Mouse (Mus musculus): ENCODE measurements around the gene Dcbld2.

Dcbld2 gene

DNA sequence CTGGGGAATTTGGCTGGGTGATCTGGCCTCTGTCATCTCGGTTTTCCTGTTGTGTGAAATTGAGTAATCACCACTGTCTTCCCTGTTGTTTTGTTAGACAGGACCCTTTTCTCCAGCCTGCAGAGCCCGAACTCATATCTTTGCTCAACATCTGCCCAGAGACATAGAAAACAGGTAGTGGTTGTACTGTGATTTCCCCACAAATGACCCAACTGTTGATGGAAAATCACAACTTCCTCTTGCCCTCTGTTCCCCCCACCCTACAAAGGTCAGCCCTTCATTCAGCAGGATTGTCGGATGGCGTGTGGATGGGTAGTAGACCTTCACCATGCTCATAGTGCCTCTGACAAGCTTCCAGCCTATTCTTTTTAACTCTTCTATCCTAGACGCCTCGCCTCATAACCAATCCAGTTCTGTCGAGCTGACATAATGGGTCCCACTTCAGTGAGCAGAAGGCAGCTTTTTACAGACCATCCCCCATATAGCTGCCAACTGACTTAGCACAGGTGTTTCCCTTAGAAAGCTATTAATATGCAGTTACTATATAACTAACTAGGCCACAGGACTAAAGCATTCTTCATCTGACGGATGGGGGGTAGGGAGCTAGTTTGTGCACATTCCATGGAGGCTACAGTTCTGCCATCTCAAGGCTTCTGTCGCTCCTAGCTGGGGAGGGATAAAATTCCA lies 73.1 kb downstream of the Dcbld2 start:
- in situ Hi-C loops (cut with MboI, MseI) = no loop called here

DNA sequence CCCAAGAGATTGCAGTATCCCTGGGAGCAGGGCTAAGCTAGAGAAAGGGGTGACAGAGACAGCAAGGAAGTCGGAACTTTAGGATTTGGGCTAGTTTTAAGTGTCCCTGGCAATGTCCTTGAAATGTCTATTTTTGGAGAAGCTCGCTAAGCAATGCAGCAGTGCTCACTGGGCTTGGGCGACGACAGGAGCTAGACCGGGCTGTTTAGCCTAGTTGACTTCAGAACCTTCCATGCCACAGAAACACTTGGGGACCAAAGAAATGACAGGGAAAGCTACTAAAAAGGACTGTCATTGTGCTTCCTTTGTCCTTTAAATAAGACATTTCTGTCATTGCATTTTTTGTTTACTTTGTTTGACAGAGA lies 73.6 kb downstream of the Dcbld2 start:
- in situ Hi-C loops (cut with MboI, MseI) = no loop called here

DNA sequence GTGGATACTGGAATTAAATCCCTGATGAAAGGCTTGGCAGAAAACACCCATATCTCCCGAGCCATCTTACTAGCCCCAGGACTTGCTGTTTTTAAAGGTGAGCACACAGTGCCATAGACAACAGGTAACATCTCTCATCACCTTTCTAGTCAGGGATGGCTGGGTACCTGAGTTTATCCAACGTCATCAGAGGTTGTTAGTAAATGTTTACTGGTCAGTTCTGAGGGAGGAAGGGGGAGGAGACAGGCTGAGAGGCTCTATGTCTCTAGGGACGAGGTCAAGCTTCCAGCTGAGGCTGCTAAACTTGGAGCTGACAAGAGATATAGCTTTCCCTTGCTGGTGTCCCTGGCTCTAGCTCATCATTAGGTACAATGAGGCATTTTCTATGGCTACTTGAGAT lies 74.1 kb downstream of the Dcbld2 start:
- in situ Hi-C loops (cut with MboI, MseI) = no loop called here

DNA sequence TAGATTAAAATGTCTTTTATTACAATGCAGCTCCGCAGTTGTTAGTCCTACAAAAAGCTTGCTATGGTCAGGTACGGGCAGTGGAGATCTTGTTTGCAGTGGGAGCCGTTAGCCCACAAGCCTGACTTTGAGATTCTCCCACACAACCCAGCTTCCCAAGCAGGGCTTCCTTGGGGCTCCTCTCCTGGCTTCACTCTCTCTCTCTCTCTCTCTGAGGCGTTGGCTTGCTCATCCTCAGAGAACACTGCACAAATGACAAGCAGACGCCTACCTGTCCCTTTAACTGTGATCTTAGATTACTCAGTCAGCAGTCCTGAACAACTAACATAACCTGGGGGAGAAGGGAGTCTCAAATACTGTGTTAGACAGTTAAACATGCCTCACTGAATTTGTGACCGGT lies 79.6 kb downstream of the Dcbld2 start:
- in situ Hi-C loops (cut with MboI, MseI) = no loop called here

DNA sequence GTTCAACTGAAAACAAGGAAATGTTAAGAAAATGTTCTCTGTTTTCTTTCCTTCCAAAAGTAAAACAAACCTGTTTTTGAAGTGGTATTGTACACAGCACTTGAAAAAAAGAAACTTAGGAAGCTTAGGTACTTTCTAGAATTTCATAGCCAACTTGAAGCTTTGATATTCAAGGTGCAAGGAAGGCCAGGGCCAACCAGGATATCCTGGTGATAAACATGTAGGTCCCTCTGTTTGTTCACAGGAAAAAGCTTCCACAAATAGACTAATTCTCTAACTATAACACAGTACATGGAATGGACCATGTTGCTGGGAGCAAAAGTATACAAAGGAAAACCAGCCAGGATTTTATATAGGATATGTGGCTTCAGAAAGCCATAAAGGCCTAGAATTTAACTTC lies 88.5 kb downstream of the Dcbld2 start:
- in situ Hi-C loops (cut with MboI, MseI) = no loop called here

DNA sequence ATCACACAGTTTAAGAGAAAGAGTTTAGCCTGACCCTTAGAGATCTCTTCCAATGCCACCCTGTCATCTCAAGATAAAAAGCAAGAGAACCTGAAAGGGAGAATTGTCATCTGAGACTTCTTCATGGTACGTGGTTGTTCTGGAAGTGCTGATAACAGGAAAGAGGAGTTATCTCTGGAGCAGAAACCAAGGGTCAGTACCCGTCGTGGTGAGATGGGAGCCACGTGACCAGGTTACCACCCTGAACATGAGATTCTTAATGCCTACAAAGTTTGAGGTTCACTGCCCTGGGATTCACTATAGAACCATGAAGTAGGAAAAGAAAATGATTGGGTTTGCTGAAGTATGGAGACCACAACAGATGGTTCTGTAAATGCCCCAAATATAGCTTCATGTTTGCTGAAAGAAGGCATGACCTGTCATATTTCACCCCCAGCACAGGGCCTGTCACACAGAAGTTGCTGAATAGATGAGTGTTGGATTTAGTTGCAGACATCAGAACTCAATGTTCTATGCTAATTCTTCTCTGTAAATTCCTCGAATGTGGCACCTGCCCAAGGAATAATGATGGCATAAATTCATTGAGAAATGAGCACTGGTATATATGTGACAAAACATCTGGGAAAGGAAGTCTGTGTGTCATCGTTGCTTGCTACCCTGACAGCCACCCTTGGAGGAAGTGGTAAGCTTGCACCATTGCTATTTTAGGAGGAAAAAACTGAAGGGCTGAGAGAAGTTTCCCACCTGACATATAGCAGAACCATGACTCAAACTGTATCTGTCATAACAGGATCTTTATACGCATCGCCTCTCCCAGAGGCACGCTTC lies 89.9 kb downstream of the Dcbld2 start:
- in situ Hi-C loops (cut with MboI, MseI) = no loop called here

DNA sequence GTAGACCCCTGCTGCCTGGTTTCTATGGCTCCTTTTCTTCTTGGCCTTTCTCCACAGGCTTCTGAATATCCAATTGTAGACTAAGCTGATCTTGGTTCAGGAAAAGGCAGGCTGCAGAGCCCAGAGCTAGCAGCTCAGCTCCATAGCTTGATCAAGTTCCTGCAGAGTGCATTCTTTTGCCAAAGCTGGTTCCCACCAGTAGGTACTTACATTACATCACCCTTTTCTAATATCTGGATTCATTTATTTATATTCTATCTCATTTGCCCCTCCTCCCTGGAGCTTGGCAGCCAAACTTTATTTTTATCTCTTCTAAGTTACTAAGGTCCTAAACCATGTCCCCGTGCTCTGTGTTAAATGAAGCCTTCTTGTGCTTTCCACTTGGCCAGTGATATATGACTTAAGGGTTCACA lies 90.9 kb downstream of the Dcbld2 start:
- in situ Hi-C loops (cut with MboI, MseI) = no loop called here

DNA sequence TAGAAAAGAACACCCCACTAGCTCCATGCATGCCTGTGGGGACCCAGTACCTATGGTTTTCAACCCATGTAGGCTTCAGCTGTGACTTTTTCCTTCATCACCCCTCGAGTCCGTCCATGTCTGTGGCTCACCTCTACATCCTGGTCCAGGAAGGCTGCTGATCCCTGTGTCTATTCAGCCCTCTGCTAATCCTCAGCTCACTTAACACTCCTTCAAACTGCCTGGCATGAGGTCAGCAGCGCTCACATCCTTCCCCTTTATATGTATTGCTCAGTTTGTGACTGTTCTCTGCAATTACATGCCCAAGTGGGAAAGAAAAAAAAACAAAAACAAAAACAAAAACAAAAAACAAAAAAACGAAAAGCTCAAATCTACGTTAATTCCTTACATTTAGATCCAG lies 91.4 kb downstream of the Dcbld2 start:
- in situ Hi-C loops (cut with MboI, MseI) = no loop called here

DNA sequence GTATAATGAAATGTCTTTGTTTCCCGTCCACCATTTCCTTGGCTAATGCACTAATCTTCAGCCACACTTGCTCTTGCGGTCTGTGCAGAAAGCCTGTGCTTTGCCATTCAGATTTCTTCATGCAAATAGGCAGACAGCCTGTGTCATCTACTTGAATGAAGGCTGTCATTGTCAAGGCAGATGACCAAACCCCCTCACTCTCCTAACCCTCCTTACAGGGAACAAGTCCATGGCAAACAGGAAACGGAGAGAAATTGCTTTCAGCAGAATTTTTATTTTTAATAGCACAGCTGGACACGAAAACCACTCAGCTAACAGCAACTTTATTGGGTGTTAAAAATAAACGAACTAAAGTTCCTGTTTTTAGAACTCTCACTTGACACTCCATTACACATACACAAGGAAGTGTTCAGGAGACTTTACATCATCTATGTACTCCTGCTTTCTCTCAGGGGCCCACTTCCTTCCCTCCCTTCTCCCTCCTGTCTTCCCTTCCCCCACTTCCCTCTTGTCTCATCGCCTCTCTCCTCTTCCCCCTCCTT lies 93.6 kb downstream of the Dcbld2 start:
- in situ Hi-C loops (cut with MboI, MseI) = no loop called here

DNA sequence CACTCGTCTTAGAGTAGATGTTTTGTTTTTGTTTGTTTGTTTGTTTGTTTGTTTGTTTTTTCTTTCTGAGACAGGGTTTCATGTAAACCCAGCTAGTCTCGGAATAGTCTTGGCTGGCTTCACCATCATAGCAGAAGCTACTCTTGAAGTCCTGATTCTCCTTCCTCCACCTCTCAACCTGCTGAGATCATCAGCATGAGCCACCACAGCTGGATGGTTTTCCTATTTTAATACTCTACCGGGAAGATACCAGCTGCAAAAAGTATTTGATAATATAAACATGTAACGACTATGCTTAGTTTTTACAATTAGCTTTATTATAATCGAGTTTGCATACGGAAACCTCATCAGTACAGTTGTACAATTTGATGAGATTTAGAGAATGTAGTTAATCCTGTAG lies 94.3 kb downstream of the Dcbld2 start:
- in situ Hi-C loops (cut with MboI, MseI) = no loop called here

DNA sequence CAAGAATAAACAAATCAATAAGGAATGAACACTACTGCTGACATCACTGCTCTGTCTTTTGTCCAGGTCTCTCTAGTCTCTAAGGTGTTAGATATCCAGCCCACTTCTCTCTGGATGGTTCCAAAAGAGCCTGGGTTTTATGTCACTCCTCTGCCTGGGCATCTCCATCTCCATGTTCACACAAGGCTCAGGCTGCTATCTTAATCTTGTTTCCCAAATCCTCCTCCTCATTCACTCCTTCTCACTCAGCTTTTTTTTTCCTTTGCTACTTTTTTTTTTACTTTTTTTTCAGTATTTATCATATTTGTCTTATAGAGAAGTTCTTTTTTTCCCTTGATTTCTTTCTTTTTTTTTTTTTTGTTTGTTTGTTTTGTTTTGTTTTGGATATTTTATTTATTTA lies 96.7 kb downstream of the Dcbld2 start:
- in situ Hi-C loops (cut with MboI, MseI) = no loop called here

DNA sequence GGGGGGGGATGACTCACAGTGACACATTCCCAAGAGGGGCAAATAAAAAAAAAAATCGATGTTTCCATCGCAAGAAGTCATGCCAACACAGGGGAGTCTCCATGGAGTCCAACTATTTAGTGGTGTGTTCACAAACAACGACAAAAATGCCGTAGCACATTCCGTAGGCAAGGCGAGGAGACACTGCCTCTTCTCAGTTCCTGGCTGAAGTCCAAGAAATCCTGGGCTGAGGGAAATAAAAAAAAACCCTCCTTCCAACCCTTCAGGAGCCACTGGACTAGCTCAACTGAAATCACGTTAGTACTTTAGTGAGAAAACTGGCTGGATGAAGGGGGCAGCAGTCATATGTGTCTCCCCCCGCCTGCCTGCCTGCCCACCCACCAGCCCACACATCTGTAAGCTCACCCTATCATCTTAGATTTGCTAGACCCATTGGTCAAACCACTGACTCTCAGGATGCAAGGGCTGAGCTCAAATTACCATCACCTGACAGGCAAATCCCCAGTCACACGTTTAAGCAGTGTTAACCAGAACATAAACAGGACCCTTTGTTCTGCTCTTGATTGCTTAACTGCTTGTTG lies 104.0 kb downstream of the Dcbld2 start:
- in situ Hi-C loops (cut with MboI, MseI) = loop anchor here in 1 of 2 experiments (5.0 to 10.0 kb wide), 2 partner anchors 50 to 223 kb away; no protein-coding TSS in a partner anchor

DNA sequence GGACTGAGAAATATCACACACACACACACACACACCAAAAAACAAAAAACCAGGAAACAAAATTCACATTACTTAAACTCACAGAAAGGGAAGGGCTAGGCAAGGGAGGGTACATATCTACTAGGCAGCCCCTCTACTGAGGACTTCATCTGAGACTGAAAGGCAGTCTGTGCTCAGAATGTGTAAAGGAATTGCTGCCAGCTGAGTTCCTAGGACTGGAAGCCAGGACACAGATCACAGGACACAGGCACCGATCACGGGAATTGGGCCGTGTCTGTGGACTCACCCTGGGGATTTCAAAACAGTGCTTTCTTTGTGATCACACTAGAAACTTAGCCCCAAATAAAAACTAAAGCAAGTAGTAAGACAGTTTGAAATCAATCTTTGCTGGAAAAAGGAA lies 104.6 kb downstream of the Dcbld2 start:
- in situ Hi-C loops (cut with MboI, MseI) = loop anchor here in 1 of 2 experiments (5.0 to 10.0 kb wide), 2 partner anchors 51 to 222 kb away; no protein-coding TSS in a partner anchor

DNA sequence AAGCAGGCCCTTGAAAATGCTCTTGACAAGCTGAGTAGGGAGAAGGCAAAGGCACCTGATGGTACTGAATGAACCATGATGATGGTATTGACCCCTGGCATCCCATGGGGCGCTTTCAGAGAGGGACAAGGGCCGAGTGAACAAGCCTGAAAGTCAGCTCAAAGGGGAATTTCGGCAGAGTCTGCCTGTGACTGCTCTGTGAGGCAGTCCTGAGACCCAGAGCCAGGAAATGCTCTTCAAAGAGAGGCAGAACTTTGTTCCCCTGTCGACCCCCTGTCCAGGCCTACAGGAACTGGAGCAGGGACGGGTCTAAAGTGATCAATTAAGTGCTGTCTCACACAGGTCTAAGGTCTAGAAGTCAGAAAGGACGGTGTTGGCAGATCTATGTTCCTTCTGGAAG lies 105.5 kb downstream of the Dcbld2 start:
- in situ Hi-C loops (cut with MboI, MseI) = loop anchor here in 1 of 2 experiments (5.0 to 10.0 kb wide), 2 partner anchors 51 to 221 kb away; no protein-coding TSS in a partner anchor

DNA sequence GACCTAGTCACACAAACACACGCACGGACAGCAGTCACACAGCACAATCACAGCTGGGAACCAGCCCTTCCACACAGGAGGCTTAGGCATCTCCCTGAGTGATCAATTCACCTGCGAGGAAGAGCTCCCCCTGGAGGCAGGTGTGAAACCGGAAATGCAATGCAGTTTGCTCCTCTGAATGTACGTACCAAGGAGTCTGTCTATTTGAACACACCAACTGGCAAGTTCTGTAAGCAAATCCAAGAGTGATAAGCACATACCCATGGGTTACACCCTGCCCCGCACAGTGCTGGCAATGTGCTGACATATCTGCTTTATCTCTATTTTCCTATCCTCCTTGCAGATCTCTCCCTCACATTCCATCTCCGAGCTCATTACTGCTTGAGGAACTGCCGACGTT lies 106.3 kb downstream of the Dcbld2 start:
- in situ Hi-C loops (cut with MboI, MseI) = loop anchor here in 1 of 2 experiments (5.0 to 10.0 kb wide), 2 partner anchors 52 to 220 kb away; no protein-coding TSS in a partner anchor

DNA sequence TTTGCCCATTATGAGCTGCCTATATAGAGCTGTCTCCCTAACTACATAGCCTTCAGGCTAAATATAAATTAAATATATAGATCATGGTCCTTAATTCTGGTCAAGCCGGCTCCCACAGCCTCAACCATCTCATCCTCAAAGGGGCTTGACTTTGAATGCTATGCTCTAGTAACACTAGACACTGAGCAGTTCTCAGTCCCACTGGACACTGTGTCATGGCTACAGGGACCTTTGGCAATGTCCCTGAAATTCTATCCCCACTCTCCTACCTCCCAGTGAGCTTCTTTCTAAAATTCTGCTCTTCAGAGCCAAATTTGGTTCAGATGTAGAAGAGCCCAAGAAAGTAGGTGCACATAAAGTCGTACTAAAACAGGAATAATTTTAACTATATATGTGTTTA lies 107.9 kb downstream of the Dcbld2 start:
- in situ Hi-C loops (cut with MboI, MseI) = loop anchor here in 1 of 2 experiments (10.0 kb wide), 1 partner anchor 219 kb away; no protein-coding TSS in a partner anchor

DNA sequence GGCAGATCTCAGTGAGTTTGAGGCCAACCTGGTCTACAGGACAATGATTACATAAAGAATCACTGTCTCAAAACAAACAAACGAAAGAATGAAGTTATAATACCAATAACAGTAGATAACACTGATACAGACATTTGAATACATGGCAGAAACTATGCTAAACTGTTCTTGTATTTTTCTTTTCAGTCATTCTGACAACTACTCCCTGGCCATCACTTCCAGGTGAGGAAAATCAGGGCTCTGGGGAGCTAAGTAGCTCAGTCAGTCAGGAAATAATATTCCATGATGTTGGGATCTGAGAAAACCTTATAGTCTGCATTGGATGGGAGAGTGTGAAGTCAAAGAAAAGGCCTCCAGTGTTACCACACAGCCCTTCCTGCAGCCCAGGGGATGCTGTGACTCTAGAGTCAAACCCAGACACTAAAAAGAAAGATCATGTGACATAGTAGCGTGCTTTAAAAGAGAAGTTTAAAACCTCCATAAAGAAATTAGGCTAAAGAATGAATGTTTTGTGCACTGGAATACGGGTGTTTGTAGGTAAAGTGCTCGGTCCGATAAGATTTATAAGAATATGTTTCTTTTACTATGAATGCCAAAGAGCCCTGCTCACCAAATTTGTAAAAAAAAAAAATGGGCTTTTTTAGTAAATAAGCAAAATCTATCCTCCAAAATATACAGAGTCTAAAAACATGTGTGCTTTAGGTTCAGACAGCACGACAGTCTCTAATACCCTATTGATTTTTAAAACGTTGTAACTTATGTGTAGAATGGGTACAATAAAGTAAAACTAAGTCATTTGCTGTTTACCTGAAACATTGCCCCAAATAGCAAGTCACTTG lies 108.9 kb downstream of the Dcbld2 start:
- in situ Hi-C loops (cut with MboI, MseI) = loop anchor here in 1 of 2 experiments (10.0 kb wide), 1 partner anchor 218 kb away; no protein-coding TSS in a partner anchor

Measured in T-helper 17 cell (primary cell).